23 mouse cellular contexts compared by ENCODE assay signal in genomic region chr13:90977057-90977456, GRCm38 (mm10). TPM values are rescaled to one million over a fixed set of nuclear protein-coding genes. Genes with fewer than 3 reads are reported as not detected.
DNase-seq lines count a peak whose midpoint lies in the region; ATAC-seq lines count a peak whose summit lies in the region.
"Had no signal": no experiment of that assay in that cellular context is flagged by ENCODE, and none has a peak within 500 bp of the region (broad histone marks: within the 10 kb centered on the region; RNA-seq: fewer than 3 reads in every experiment).

No protein-coding gene starts in this region.

- ATAC-seq in hindbrain, embryonic 12.5 days (ENCODE audit: low FRiP score): no peak
- ATAC-seq: activated CD4-positive, CD25-positive, alpha-beta regulatory T cell, adult 4 months; CD4-positive, CD25-positive, alpha-beta regulatory T cell, adult 4 months; forebrain, embryonic 15.5 days; intestine, embryonic 16.5 days; Patski had no signal

- no peaks in the 10 kb centered on the region for H3K36me3 ChIP-seq in hindbrain, embryonic 12.5 days
- H3K36me3 ChIP-seq: embryonic facial prominence, embryonic 15.5 days; forebrain, embryonic 15.5 days; G1E; heart, embryonic 12.5 days; hindbrain, embryonic 10.5 days; hindbrain, embryonic 15.5 days had no signal

- H3K4me1 ChIP-seq in hindbrain, embryonic 12.5 days: no peaks in the 10 kb centered on the region
- H3K4me1 ChIP-seq: embryonic facial prominence, embryonic 15.5 days; heart, embryonic 12.5 days; hindbrain, embryonic 10.5 days had no signal

- peak; percentile 33 to 79 for DNase-seq in adrenal gland, adult (ENCODE audit: inconsistent age in 2 of 2, low spot score in 1 of 2)
- no peak for DNase-seq in adrenal gland, postnatal 25 days
- DNase-seq in 416B (ENCODE audit: low read depth) (peak; percentile 33), adipocyte (ENCODE audit: low spot score) (peak; percentile 8)
- DNase-seq in adrenal gland, postnatal 36 days: peak; percentile 41 to 51
- DNase-seq in heart, adult 18-20 months: no peak
- DNase-seq in testis, postnatal 14 days (ENCODE audit: low spot score): no peak
- DNase-seq: cerebellum, adult 18-20 months; embryo, embryonic 11 days; gastrocnemius, postnatal 14 days; kidney, adult 8-10 months had no signal

- H3K27me3 ChIP-seq in hindbrain, embryonic 12.5 days: no peaks in the 10 kb centered on the region
- H3K27me3 ChIP-seq: embryonic facial prominence, embryonic 15.5 days; forebrain, embryonic 15.5 days; heart, embryonic 12.5 days; hindbrain, embryonic 15.5 days; Patski had no signal

- no peak overlapping the region for H3K9ac ChIP-seq in hindbrain, embryonic 12.5 days
- H3K9ac ChIP-seq: embryonic facial prominence, embryonic 15.5 days; forebrain, embryonic 15.5 days; heart, embryonic 12.5 days; hindbrain, embryonic 15.5 days had no signal

- 82% methylated on average over 3 of the region's 3 CpGs for WGBS in hindbrain, embryonic 12.5 days

- H3K27ac ChIP-seq in hindbrain, embryonic 12.5 days: no peak overlapping the region
- H3K27ac ChIP-seq: embryonic facial prominence, embryonic 15.5 days; forebrain, embryonic 15.5 days; hindbrain, embryonic 10.5 days; hindbrain, embryonic 15.5 days had no signal

- no peak overlapping the region for H3K4me2 ChIP-seq in hindbrain, embryonic 12.5 days (replicated peaks)
- H3K4me2 ChIP-seq: embryonic facial prominence, embryonic 15.5 days; forebrain, embryonic 15.5 days; heart, embryonic 12.5 days; hindbrain, embryonic 15.5 days had no signal

- H3K4me3 ChIP-seq in hindbrain, embryonic 12.5 days: no peak overlapping the region
- H3K4me3 ChIP-seq: embryonic facial prominence, embryonic 15.5 days; erythroblast, embryonic 14.5 days; forebrain, embryonic 15.5 days; heart, embryonic 12.5 days; hindbrain, embryonic 10.5 days; hindbrain, embryonic 15.5 days had no signal

- H3K9me3 ChIP-seq in hindbrain, embryonic 12.5 days (replicated peaks): no peaks in the 10 kb centered on the region
- H3K9me3 ChIP-seq: embryonic facial prominence, embryonic 15.5 days; forebrain, embryonic 15.5 days; G1E; heart, embryonic 12.5 days; hindbrain, embryonic 10.5 days; hindbrain, embryonic 15.5 days had no signal

RNA-seq across cellular contexts. Expression of gene Rps23, which starts 54.3 kb away (rescaled TPM):
- total RNA-seq in adrenal gland, postnatal 25 days (2021): 412 and 567 TPM in 2 replicates
- 100 to 1,000 TPM; 414 to 442 TPM for total RNA-seq in adrenal gland, postnatal 36 days (2021)
- total RNA-seq in heart, adult 18-20 months (2021): 100 to 1,000 TPM; 170 to 197 TPM
- polyA plus RNA-seq in hindbrain, embryonic 12.5 days (2016; fragmentation: Nextera tagmentation; extraction: Ambion mirVana): 178 and 201 TPM in 2 replicates

Comparison
In these comparisons a context has a peak if more than half of its experiments do, and no peak if none do; other contexts are left out.
1. DNase-seq: peak in adrenal gland, adult (2 of 2), 416B (single experiment), adipocyte (single experiment) and adrenal gland, postnatal 36 days (2 of 2); none in adrenal gland, postnatal 25 days (single experiment), heart, adult 18-20 months (0 of 2) and testis, postnatal 14 days (single experiment).